Mouse (Mus musculus) retina, embryonic 14.5 days (tissue): ENCODE data around the gene Znrf3.

Source experiments
- DNase-seq: peaks from one replicate; pipeline ENCODE4 v3.0.0-alpha.2; 2015; ENCODE audit warnings: low spot score

Gene Znrf3

GRCm38 (mm10) chr11:5239706-5240690 is 204.6 kb downstream of the Znrf3 start:
- no peak for DNase-seq
